Mouse (Mus musculus): Measurements from ENCODE around the gene Prr3.
"Not testable (repeated sequence)": the region's sequence is repeated elsewhere in the genome, so short reads cannot be mapped to it uniquely, and the experiment has no call there.

Prr3 gene

DNA sequence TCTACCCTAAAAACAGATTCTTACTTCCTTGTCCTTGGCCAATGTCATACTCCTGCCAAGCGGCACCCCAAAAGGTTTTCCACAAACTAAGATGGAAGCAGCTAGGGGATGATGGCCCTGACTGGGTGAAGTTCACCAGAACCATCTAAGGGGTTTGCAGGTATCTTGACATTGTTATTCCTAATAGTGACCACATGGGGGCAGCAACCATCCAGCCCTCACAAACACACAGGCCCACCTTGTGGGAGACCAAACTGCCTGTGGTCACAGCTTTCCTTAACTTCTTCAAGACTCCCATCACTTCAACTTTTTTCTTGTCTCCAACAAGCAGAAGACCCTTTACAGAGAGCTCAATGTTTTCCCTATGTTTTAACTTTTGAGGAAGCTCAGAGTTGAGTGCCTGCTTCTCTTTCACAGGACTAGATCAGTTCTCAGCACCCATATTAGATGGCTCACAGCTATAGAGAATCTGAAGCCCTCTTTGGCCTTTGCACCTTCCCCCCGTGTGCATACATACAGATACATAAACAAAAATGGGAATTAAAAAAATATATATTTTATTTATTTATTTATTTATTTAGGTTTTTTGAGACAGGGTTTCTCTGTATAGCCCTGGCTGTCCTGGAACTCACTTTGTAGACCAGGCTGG, 42.2 kb downstream of the Prr3 start:
- peak in 1 of 2 experiments; percentile 49 for DNase-seq

DNA sequence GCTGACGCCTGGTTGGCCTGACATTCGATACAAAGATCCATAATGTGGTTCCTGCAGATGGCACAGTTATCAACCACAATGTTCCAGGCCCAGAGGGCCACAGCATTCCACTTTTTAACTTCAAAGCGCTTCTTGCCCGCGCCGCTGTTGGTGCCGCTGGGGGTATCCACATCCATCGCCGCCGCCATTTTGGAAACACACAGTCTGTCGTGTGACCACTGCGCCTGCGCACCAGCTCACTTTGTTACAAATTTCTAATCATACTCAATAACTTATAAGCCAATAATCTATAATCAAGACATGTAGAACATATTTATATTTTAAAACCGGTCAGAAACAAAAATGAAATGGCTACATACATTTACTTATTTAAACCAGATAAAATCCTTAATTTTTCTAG, 44.3 kb downstream of the Prr3 start:
- not testable (repeated sequence) for DNase-seq

DNA sequence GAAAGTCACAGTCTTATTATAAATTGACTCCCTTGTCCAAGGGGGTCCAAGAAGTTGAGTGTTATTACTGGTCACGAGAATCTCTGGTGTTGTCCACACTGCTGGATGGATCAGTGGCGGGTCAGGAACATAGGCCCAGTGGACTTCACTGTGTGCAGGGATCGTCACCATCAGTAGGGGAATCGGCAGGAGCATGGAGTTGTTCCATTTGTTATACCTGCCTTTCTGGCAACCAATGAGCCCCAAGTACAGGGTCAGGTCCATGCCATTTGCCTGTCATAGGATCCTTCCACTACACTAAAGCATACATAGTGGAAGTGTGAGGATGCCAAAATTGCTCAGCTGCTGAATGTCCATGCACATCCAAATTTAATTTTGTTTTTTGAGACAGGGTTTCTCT, 47.4 kb downstream of the Prr3 start:
- no peak for DNase-seq

DNA sequence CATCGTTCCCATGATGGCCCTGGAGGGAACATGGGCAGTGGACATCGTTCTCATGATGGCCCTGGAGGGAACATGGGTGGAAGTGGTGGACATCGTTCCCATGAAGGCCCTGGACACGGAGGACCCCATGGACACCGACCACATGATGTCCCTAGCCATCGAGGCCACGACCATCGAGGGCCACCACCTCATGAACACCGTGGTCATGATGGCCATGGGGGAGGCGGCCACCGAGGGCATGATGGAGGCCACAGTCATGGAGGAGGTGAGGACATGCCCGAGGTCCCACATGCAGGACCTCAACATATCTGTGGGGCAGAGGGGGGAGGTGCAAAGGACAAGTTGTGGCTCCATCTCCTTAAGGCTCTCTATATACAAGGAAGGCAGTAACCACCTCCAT, 49.4 kb downstream of the Prr3 start:
- no peak for DNase-seq

DNA sequence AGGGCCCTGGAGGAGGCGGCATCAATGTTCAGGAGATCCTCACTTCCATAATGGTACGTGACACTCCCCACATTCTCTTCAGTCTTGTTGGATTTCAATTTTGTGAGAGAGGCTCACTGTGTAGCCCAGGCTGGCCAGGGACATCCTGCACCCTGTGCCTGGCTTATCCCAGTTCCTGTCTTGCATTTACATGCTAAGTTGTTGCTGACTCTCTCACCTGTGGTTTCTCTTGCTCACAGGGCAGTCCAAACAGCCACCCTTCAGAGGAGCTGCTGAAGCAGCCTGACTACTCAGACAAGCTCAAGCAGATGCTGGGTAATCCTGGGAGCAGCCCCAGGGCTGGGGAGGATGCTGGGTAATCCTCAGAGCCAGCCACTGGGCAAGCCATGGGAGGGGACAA, 50.5 kb downstream of the Prr3 start:
- no peak for DNase-seq

DNA sequence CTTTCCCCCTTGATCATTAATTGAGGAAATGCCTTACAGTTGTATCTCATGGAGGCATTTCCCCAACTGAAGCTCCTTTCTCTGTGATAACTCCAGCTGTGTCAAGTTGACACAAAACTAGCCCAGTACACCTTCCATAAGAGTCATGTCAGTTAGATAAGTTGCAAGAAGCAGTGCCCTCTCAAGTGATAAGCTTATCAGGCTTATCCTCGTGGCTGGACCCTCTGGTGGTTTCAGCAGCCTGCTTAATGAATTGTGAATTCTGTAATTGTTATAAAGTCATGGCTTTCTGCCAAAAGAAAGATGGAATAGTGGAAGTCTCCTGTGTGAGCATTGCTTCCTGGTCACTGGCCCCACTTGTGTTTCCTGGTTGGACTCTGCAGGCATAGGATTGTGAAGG, 52.6 kb downstream of the Prr3 start:
- no peak for DNase-seq

DNA sequence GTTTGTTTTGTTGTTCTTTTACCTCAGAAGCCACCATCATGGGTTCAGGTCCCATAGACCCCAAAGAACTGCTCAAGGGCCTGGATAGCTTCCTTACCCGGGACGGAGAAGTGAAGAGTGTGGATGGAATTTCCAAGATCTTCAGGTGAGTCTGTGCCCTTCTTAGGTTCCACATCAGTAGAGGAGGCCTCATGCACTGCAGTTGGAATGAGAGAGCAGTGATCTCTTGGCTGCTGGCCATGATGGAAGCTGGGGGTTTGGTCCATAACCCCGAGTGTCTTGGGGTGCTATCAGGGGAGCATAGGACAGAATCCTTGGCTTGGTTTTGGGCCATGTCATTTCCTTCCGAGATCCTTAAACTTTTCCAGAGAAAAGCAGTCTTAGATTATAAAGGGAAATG, 56.8 kb downstream of the Prr3 start:
- no peak for DNase-seq

DNA sequence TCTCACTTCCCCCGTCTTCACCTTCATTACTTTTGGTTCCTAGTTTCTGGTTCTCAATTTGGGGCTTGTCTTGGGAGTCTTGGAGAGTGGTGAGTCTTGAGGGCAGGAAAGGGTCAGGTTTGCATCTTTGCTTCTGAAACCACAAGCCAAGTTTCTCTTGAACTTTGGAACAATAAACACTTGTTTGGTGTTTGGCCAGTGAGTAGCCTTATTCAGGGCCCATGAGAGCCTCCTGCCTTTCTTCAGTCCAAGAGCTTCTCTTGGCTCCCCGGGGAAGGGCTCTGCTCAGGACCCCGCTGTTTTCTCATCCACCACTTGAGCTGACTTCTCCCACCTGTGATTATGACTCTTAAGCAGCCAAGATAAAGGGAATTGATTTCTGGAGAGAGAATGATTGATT, 57.5 kb downstream of the Prr3 start:
- DNase-seq, result no peak

Data from spleen, adult 18-20 months (tissue).